Mouse (Mus musculus): ENCODE results near the gene Samd7. TPM values are rescaled to one million over a fixed set of nuclear protein-coding genes. Genes with fewer than 3 reads are reported as not detected.

Samd7 gene
- polyA plus RNA-seq, 1 experiment from 2014 or later: not detected

DNA sequence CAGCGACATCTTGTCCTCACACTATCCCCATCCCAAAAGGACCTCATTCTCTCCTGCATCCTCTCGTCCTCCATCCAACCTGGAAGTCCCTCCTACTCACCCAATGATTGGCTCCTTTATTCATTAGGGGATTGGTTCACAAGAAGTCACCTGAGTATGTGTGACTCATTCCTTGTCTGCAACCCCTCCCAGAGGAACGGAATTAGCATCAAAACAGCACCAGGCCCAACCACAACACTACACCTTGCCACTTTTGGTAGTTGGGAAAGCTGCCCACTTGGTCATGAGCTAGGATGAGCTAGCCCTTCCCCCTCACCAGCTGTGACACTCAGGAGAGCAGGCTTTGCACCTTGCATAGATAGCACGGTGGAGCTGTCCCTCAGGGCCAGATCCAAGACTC, 24.1 kb upstream of the Samd7 start:
- Histone ChIP-seq H3K4me3 (ENCODE audit: low read length) (no peak overlapping the region), H3K4me1 (ENCODE audit: control insufficient read depth, insufficient read depth, low read length) (no peaks in the 10 kb centered on the region), H3K27ac (ENCODE audit: low read length) (no peak overlapping the region), H3K9ac (ENCODE audit: low read depth, low read length) (no peak overlapping the region), H3K27me3 (replicated peaks; ENCODE audit: control insufficient read depth, insufficient read depth, low read length) (no peaks in the 10 kb centered on the region), H3K36me3 (ENCODE audit: control insufficient read depth, insufficient read depth, low read length) (no peaks in the 10 kb centered on the region), H3K9me3 (ENCODE audit: control insufficient read depth, low read length) (no peaks in the 10 kb centered on the region), H3K4me2 (ENCODE audit: low read depth, low read length) (no peak overlapping the region)
- 76% methylated on average over 4 of the region's 4 CpGs for whole genome bisulfite sequencing
- ATAC-seq: no peak

DNA sequence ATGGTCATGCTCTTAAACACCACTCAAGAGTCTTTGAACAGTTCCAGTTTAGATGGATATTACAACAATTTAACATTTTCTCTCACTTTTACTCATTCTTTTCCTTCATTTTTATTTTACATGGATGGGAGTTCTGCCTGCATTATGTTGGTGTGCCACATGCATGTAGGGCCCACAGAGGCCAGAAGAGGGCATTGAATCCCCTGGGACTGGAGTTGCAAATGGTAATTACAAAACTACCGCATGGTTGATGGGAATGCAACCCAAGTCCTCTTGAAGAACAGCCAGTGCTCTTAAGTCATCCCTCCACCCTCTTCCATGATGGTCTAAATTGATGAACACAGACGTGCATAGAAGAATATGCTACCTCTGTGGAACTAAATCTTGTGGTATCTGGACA, 23.6 kb upstream of the Samd7 start:
- Histone ChIP-seq H3K4me2 (ENCODE audit: low read depth, low read length) (no peak overlapping the region), H3K9ac (ENCODE audit: low read depth, low read length) (no peak overlapping the region), H3K4me3 (ENCODE audit: low read length) (no peak overlapping the region), H3K36me3 (ENCODE audit: control insufficient read depth, insufficient read depth, low read length) (no peaks in the 10 kb centered on the region), H3K4me1 (ENCODE audit: control insufficient read depth, insufficient read depth, low read length) (no peaks in the 10 kb centered on the region), H3K27me3 (replicated peaks; ENCODE audit: control insufficient read depth, insufficient read depth, low read length) (no peaks in the 10 kb centered on the region), H3K9me3 (ENCODE audit: control insufficient read depth, low read length) (no peaks in the 10 kb centered on the region), H3K27ac (ENCODE audit: low read length) (no peak overlapping the region)
- no peak for ATAC-seq
- WGBS: 73% methylated on average over 2 of the region's 2 CpGs

DNA sequence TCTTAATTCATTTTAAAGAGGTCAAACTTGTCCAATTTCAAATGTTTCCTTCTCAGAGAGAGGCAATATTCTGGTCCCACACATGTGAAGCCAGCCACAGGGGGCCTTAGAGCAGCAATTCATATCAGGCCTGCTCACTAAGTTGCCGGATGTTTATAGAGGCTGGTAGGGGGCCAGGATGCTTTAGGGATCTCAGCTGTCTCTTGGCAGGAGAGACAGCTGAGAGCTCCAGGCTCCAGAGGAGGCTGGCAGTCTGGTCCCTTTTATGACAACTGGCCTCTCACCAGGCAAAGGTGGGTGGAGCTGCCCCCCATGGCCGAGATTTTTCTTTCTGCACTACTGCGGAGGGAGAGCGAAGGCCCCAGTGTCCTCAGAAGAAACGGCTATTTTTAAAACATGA, 22.9 kb upstream of the Samd7 start:
- Histone ChIP-seq H3K9me3 (ENCODE audit: control insufficient read depth, low read length) (no peaks in the 10 kb centered on the region), H3K36me3 (ENCODE audit: control insufficient read depth, insufficient read depth, low read length) (no peaks in the 10 kb centered on the region), H3K9ac (ENCODE audit: low read depth, low read length) (no peak overlapping the region), H3K27me3 (replicated peaks; ENCODE audit: control insufficient read depth, insufficient read depth, low read length) (no peaks in the 10 kb centered on the region), H3K4me3 (ENCODE audit: low read length) (no peak overlapping the region), H3K4me2 (ENCODE audit: low read depth, low read length) (no peak overlapping the region), H3K4me1 (ENCODE audit: control insufficient read depth, insufficient read depth, low read length) (no peaks in the 10 kb centered on the region), H3K27ac (ENCODE audit: low read length) (no peak overlapping the region)
- ATAC-seq: 0 out of 2 replicates have a peak, but pooled peaks have one; percentile 31
- WGBS: 40% methylated on average over 5 of the region's 5 CpGs

DNA sequence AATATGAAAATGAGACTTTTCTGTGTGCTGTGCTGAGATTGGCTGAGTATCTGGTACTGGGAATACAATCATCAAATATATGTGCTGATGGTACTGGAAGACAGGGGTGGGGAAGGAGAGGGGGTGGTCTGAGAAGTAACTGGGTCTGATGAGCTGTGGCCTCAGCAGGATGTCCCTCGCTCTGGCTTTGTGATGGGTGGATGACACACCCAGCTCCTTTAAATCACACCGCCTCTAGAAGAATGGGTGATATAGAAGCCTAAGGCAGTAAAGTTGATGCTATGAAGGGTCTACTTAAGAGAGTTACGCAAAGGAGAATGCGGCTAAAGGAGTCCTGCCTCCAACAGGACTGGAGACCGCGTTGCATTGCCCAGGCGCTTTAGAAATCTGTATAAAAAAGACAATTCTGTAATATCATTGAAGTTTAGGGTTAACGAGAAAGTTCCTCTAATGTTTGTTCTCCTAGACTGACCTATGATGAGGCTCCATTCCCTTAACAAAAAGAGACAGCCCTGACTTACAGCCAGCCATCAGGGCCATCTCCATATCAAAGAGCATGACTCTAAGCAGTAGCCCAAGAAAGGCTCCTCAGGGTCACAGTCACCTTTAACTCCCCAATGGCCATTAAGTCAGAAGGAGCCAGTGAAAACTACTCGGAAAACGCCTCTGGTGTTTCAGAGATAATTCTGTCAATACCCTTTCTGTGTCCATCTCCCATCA, 21.8 kb upstream of the Samd7 start:
- no peak overlapping the region for H3K4me3 ChIP-seq (ENCODE audit: low read length)
- H3K9me3 ChIP-seq (ENCODE audit: control insufficient read depth, low read length): no peaks in the 10 kb centered on the region
- no peaks in the 10 kb centered on the region for H3K27me3 ChIP-seq (replicated peaks; ENCODE audit: control insufficient read depth, insufficient read depth, low read length)
- H3K4me1 ChIP-seq (ENCODE audit: control insufficient read depth, insufficient read depth, low read length): no peaks in the 10 kb centered on the region
- H3K9ac ChIP-seq (ENCODE audit: low read depth, low read length): no peak overlapping the region
- no peak for ATAC-seq
- no peak overlapping the region for H3K4me2 ChIP-seq (ENCODE audit: low read depth, low read length)
- 69% methylated on average over 10 of the region's 10 CpGs for WGBS
- no peak overlapping the region for H3K27ac ChIP-seq (ENCODE audit: low read length)
- H3K36me3 ChIP-seq (ENCODE audit: control insufficient read depth, insufficient read depth, low read length): no peaks in the 10 kb centered on the region

DNA sequence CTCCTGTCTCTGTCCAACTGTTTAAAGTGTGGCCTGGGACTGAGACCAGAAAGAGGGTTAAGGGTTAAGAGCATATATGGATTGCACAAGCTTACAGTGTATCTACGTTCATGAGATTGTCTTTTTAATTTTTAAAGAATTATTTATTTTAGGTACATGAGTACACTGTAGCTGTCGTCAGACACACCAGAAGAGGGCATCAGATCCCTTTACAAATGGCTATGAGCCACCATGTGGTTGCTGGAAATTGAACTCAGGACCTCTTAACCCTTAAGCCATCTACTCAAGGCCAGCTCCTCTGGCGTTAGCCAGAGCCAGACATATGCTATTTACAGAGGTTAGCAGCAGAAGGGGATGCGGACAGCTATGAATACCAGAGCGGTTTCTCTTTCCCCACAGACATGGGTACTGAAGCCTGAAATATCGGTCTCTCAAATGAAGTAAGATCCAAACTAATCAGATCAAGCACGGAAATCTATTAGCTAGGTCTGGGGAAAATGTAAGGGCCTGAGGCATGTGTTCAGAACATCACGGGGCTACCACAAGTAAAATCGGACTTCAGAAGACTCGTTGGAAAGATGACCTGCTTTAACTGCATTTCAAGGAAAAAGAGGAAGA, 21.1 kb upstream of the Samd7 start:
- no peak overlapping the region for H3K4me2 ChIP-seq (ENCODE audit: low read depth, low read length)
- no peak overlapping the region for H3K4me3 ChIP-seq (ENCODE audit: low read length)
- no peak overlapping the region for H3K27ac ChIP-seq (ENCODE audit: low read length)
- no peaks in the 10 kb centered on the region for H3K4me1 ChIP-seq (ENCODE audit: control insufficient read depth, insufficient read depth, low read length)
- no peak for ATAC-seq
- WGBS: 70% methylated on average over 10 of the region's 10 CpGs
- no peaks in the 10 kb centered on the region for H3K9me3 ChIP-seq (ENCODE audit: control insufficient read depth, low read length)
- no peaks in the 10 kb centered on the region for H3K27me3 ChIP-seq (replicated peaks; ENCODE audit: control insufficient read depth, insufficient read depth, low read length)
- H3K36me3 ChIP-seq (ENCODE audit: control insufficient read depth, insufficient read depth, low read length): no peaks in the 10 kb centered on the region
- no peak overlapping the region for H3K9ac ChIP-seq (ENCODE audit: low read depth, low read length)

DNA sequence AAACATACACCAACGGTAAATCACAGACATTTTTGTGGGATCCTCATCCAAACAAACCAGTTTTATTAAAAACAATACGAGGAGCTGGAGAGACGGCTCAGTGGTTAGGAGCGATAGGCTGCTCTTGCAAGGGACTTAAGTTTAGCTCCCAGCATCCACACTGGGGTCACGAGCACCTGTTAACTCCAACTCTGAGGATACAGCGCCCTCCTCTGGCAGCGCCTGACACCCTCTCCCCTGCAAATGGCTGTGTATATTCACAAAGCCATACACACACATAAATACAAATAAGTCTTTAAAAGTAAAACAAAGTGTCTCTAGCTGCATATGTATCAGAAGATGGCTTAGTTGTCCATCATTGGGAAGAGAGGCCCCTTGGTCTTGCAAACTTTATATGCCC, 20.6 kb upstream of the Samd7 start:
- ATAC-seq: no peak
- Histone ChIP-seq H3K27ac (ENCODE audit: low read length) (no peak overlapping the region), H3K4me3 (ENCODE audit: low read length) (no peak overlapping the region), H3K9ac (ENCODE audit: low read depth, low read length) (no peak overlapping the region), H3K9me3 (ENCODE audit: control insufficient read depth, low read length) (no peaks in the 10 kb centered on the region), H3K4me2 (ENCODE audit: low read depth, low read length) (no peak overlapping the region), H3K36me3 (ENCODE audit: control insufficient read depth, insufficient read depth, low read length) (no peaks in the 10 kb centered on the region), H3K27me3 (replicated peaks; ENCODE audit: control insufficient read depth, insufficient read depth, low read length) (no peaks in the 10 kb centered on the region), H3K4me1 (ENCODE audit: control insufficient read depth, insufficient read depth, low read length) (no peaks in the 10 kb centered on the region)
- 70% methylated on average over 7 of the region's 7 CpGs for WGBS

DNA sequence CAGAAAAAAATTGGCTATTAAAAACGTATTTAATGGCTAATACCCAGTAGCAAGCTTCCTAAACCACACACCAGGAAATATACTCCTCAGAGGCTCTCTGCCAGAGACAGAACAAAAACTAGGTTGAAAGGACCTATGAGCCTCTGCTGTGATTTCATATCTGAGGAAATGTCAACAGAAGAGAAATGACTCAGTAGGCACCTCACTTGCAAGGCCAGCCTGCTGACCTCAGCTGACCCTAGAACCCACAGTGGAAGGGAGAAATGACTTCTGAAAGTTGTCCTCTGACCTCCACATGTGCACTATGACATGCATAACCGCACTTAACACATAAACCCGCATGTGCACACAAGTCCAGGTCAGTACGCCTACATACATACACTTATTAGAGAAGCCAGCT, 18.9 kb upstream of the Samd7 start:
- WGBS: 77% methylated on average over 4 of the region's 4 CpGs
- no peak overlapping the region for H3K9ac ChIP-seq (ENCODE audit: low read depth, low read length)
- H3K27me3 ChIP-seq (replicated peaks; ENCODE audit: control insufficient read depth, insufficient read depth, low read length): no peaks in the 10 kb centered on the region
- no peaks in the 10 kb centered on the region for H3K36me3 ChIP-seq (ENCODE audit: control insufficient read depth, insufficient read depth, low read length)
- no peaks in the 10 kb centered on the region for H3K4me1 ChIP-seq (ENCODE audit: control insufficient read depth, insufficient read depth, low read length)
- H3K9me3 ChIP-seq (ENCODE audit: control insufficient read depth, low read length): no peaks in the 10 kb centered on the region
- no peak overlapping the region for H3K4me3 ChIP-seq (ENCODE audit: low read length)
- ATAC-seq: no peak
- no peak overlapping the region for H3K4me2 ChIP-seq (ENCODE audit: low read depth, low read length)
- no peak overlapping the region for H3K27ac ChIP-seq (ENCODE audit: low read length)

DNA sequence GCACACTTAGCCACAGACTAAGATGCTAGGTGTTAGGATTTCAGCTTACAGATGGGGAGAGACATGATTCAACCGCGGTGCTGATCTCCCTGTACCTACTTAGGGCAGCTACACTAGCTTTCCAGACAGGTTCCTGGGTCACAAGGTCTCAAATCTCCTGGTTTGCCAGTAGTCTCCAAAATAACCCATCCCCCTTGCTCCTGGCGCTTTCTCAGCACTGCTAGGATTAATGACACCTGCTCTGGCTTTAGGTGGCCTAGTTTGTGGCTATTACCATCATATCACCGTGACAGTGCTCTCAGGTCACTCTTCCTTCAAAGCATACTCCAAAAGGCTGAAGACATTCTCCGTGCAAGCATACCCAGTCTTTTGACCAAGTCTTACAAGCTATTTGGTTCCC, 17.0 kb upstream of the Samd7 start:
- H3K4me3 ChIP-seq (ENCODE audit: low read length): no peak overlapping the region
- no peak overlapping the region for H3K4me2 ChIP-seq (ENCODE audit: low read depth, low read length)
- WGBS: 87% methylated on average over 5 of the region's 5 CpGs
- H3K27me3 ChIP-seq (replicated peaks; ENCODE audit: control insufficient read depth, insufficient read depth, low read length): no peaks in the 10 kb centered on the region
- no peaks in the 10 kb centered on the region for H3K36me3 ChIP-seq (ENCODE audit: control insufficient read depth, insufficient read depth, low read length)
- no peak overlapping the region for H3K9ac ChIP-seq (ENCODE audit: low read depth, low read length)
- no peaks in the 10 kb centered on the region for H3K9me3 ChIP-seq (ENCODE audit: control insufficient read depth, low read length)
- no peak for ATAC-seq
- no peaks in the 10 kb centered on the region for H3K4me1 ChIP-seq (ENCODE audit: control insufficient read depth, insufficient read depth, low read length)
- no peak overlapping the region for H3K27ac ChIP-seq (ENCODE audit: low read length)

DNA sequence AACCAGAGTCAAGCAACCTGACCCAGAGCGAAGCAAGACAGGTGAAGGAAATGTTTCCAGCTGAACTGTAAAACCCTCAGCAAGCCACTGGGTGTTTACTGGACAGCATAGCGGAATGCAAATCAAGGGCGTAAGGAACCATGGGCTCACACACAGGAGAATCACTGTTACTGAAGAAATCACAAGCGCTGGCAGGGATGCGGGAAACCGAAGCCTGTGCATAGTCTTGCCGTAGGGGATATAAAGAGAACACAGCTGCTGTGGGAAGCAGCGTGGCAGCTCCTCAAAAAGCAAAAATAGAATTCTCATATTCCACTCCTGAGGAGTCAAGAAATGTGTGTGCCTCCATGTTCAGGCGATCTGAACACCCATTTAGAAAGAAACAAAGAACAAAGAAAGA, 9.3 kb upstream of the Samd7 start:
- H3K9ac ChIP-seq (ENCODE audit: low read depth, low read length): no peak overlapping the region
- 71% methylated on average over 9 of the region's 9 CpGs for WGBS
- no peaks in the 10 kb centered on the region for H3K4me1 ChIP-seq (ENCODE audit: control insufficient read depth, insufficient read depth, low read length)
- no peaks in the 10 kb centered on the region for H3K9me3 ChIP-seq (ENCODE audit: control insufficient read depth, low read length)
- ATAC-seq: no peak
- no peaks in the 10 kb centered on the region for H3K27me3 ChIP-seq (replicated peaks; ENCODE audit: control insufficient read depth, insufficient read depth, low read length)
- no peak overlapping the region for H3K4me3 ChIP-seq (ENCODE audit: low read length)
- no peaks in the 10 kb centered on the region for H3K36me3 ChIP-seq (ENCODE audit: control insufficient read depth, insufficient read depth, low read length)
- H3K4me2 ChIP-seq (ENCODE audit: low read depth, low read length): no peak overlapping the region
- no peak overlapping the region for H3K27ac ChIP-seq (ENCODE audit: low read length)

DNA sequence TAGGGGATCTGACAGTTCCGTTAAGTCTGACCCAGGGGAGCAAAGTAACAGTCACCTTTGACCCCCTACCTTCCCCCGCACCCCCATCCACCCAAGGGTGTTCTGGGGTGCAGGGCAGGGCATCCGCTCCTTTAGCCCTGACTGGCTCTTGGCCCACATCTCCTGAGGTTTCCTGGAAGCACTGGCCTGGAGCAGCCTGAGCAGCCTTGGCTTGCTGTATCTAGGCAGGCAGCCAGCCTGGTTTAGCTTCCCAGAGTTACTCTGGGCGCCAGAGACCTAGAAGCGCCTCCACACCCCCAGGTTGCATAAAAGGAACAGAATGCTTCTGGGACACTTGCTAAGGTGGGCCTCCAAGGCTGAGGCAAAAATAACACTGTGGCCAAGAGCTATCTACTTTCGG, 4.8 kb upstream of the Samd7 start:
- 82% methylated on average over 6 of the region's 6 CpGs for WGBS
- ATAC-seq: no peak
- Histone ChIP-seq H3K27me3 (replicated peaks; ENCODE audit: control insufficient read depth, insufficient read depth, low read length) (no peaks in the 10 kb centered on the region), H3K4me1 (ENCODE audit: control insufficient read depth, insufficient read depth, low read length) (no peaks in the 10 kb centered on the region), H3K4me3 (ENCODE audit: low read length) (no peak overlapping the region), H3K27ac (ENCODE audit: low read length) (no peak overlapping the region), H3K36me3 (ENCODE audit: control insufficient read depth, insufficient read depth, low read length) (no peaks in the 10 kb centered on the region), H3K9ac (ENCODE audit: low read depth, low read length) (no peak overlapping the region), H3K9me3 (ENCODE audit: control insufficient read depth, low read length) (no peaks in the 10 kb centered on the region), H3K4me2 (ENCODE audit: low read depth, low read length) (no peak overlapping the region)

All from intestine, embryonic 16.5 days (tissue).